Mouse (Mus musculus) ES-Bruce4 (cell line): ENCODE data around the gene Trmt13.

Experiments used
- CTCF ChIP-seq: IDR thresholded peaks from one replicate; pipeline ENCODE4 v1.8.1; 2011; ENCODE audit warnings: low read depth, low read length
- POLR2A ChIP-seq: IDR thresholded peaks from one replicate; pipeline ENCODE4 v1.8.1; 2011; ENCODE audit warnings: low read length; ENCODE audit not compliant: insufficient read depth

- no peak for TF ChIP-seq CTCF
- TF ChIP-seq POLR2A, result no peak
Measured at GRCm38 (mm10) chr3:116659856-116660430, 45.6 kb upstream of the Trmt13 start.
